Mouse (Mus musculus): ENCODE measurements around the gene Gm42417.

GRCm38 (mm10) chr1:36512966-36513280, 26.3 kb downstream of the Gm42417 start:
- TF ChIP-seq CTCF (IDR thresholded peaks at IDR 0.05; ENCODE audit: low read depth) (no peak), EP300 (IDR thresholded peaks at IDR 0.05; ENCODE audit: low read depth) (no peak)

Measured in heart, postnatal 0 days (tissue).